Mouse (Mus musculus) limb, embryonic 13.5 days (tissue): Measurements from ENCODE around the gene Pik3ip1. TPM values are rescaled to one million over a fixed set of nuclear protein-coding genes. Genes with fewer than 3 reads are reported as not detected.

Experiments used
- ATAC-seq: fragments of 200-750 bp; cut with Nextera tagmentation; 2 replicates; pipeline ENCODE4 v1.8.0; 2017; ENCODE audit warnings: low read depth, moderate number of reproducible peaks, moderate TSS enrichment; ENCODE audit not compliant: low FRiP score
- H3K27ac ChIP-seq: fragments of 300-500 bp; sonication (generic); 2 replicates; pipeline ENCODE4 v1.5.1; 2015; ENCODE audit warnings: inconsistent platforms, mild to moderate bottlenecking, moderate library complexity
- H3K27me3 ChIP-seq: fragments of 300-500 bp; sonication (generic); 2 replicates; pipeline ENCODE4 v1.6.1; 2015; ENCODE audit warnings: mild to moderate bottlenecking, inconsistent platforms
- H3K36me3 ChIP-seq: fragments of 300-500 bp; sonication (generic); 2 replicates; pipeline ENCODE4 v1.6.1; 2015; ENCODE audit warnings: inconsistent platforms, mild to moderate bottlenecking, moderate library complexity
- H3K4me1 ChIP-seq: fragments of 300-500 bp; sonication (generic); 2 replicates; pipeline ENCODE4 v1.6.1; 2015; ENCODE audit warnings: inconsistent platforms
- H3K4me2 ChIP-seq: fragments of 300-500 bp; sonication (generic); replicated peaks from 2 replicates; pipeline ENCODE4 v1.6.1; 2015; ENCODE audit warnings: inconsistent platforms, mild to moderate bottlenecking, moderate library complexity
- H3K4me3 ChIP-seq: fragments of 300-500 bp; sonication (generic); 2 replicates; pipeline ENCODE4 v1.5.1; 2015; ENCODE audit warnings: moderate library complexity, mild to moderate bottlenecking, inconsistent platforms
- H3K9ac ChIP-seq: fragments of 300-500 bp; sonication (generic); 2 replicates; pipeline ENCODE4 v1.6.1; 2015; ENCODE audit warnings: mild to moderate bottlenecking, inconsistent platforms
- H3K9me3 ChIP-seq: fragments of 300-500 bp; sonication (generic); 2 replicates; pipeline ENCODE4 v1.6.1; 2016; ENCODE audit warnings: inconsistent platforms
- WGBS: fragments of 180-500 bp; shearing (Covaris S2); methylation state at CpG from one replicate; pipeline ENCODE4 v1.1.7; 2015; 5-methylcytosine and 5-hydroxymethylcytosine counted together
- polyA plus RNA-seq: library from polyadenylated mRNA; unstranded; fragments of >200 nt; fragmentation: Nextera tagmentation; extraction: Ambion mirVana; gene quantifications from 2 replicates; pipeline ENCODE4 v1.2.1, GENCODE M21; 2015

Pik3ip1 gene
- polyA plus RNA-seq, 1 experiment from 2014 or later: 17.2 TPM

DNA sequence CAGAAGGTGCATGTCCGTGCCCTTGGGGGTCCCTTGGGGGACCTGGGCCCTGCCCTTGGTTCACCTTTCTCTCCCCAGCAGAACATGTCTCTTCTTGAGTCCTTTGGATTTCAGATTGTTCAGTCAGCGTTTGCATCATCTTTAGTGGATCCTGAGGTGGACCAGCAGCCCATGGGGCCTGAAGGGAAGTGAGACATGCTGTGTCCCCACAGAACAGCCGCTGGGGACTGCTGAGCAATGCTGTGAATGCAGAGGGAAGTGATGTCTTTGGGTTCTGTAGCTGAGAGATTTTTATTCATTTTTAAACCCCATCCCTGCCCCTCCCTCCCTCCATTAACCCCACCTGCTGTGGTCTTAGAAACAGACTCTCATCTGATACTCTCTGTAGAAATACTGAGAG, 22.3 kb upstream of the Pik3ip1 start:
- no peak for ATAC-seq
- peaks cover 94% of the 10 kb centered on the region for H3K36me3 ChIP-seq
- 95% methylated on average over 3 of the region's 3 CpGs for WGBS
- H3K4me2 ChIP-seq: no peak overlapping the region
- no peak overlapping the region for H3K27ac ChIP-seq
- no peak overlapping the region for H3K4me3 ChIP-seq
- no peaks in the 10 kb centered on the region; the same call in 1 of the 2 replicates for H3K4me1 ChIP-seq
- no peak overlapping the region for H3K9ac ChIP-seq
- no peaks in the 10 kb centered on the region for H3K9me3 ChIP-seq
- no peaks in the 10 kb centered on the region for H3K27me3 ChIP-seq

DNA sequence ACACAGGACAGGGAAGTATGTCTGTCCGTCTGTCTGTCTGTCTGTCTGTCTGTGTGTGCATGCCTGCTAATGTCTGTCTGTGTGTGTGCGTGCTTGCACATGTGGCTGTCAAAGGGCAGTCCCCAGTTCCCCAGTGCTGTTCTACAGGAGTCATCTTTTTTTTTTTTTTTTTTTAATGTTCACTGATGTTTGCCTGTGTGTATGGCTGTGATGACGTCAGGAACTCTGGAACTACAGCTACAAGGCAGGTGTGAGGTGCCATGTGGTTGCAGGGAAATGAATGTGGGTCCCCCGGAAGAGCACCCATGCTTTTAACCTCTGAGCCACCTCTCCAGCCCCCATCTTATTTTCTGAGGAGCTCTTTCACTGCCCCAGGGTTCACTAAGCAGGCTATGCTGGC, 20.3 kb upstream of the Pik3ip1 start:
- Histone ChIP-seq H3K4me1 (no peaks in the 10 kb centered on the region), H3K27me3 (no peaks in the 10 kb centered on the region), H3K9me3 (no peaks in the 10 kb centered on the region), H3K4me3 (no peak overlapping the region), H3K27ac (no peak overlapping the region), H3K36me3 (peaks cover 85% of the 10 kb centered on the region), H3K9ac (no peak overlapping the region), H3K4me2 (no peak overlapping the region)
- no peak for ATAC-seq
- 89% methylated on average over 4 of the region's 4 CpGs for WGBS

DNA sequence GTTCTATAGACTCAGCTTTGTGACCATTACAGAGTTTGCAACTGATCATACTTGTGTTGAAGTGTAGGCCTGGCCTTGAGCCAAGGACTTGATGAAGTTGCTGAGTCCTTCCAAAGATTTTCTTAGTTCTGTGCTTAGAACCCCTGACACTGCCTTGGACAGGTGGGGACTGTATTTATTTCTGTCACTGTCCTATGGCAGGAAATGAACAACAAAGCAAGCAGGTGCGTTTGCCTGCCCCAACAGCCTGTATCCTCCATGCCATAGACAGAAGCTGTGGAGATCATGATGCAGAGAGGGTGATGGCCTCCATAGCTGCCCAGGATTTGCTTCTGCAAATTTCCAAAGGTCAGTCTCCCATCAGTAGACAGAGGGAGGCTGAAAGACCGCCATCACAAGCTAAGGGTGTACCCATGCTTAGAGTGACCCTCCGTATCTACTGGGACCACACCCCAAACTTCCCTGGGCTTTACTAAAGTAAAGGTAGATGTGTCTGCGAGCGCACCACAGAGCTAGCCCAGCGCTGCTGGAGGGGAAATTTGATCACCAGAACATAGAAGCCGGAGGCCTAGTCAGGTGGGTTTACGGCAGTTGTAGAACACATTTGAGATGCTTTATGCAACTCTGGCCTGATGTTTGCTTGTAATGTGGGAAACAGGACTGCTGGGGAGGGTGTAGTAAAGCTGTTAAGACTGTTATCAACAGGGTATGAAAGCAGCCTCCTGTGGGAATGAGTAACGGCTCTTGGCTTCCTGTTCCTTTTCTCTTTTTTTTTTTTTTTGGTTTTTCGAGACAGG, 19.2 kb upstream of the Pik3ip1 start:
- 0 out of 2 replicates have a peak, but pooled peaks have one; percentile 9 for ATAC-seq
- Histone ChIP-seq H3K4me2 (no peak overlapping the region), H3K27ac (no peak overlapping the region), H3K9me3 (no peaks in the 10 kb centered on the region), H3K9ac (no peak overlapping the region), H3K4me3 (no peak overlapping the region), H3K27me3 (no peaks in the 10 kb centered on the region), H3K4me1 (no peaks in the 10 kb centered on the region), H3K36me3 (peaks cover 74% of the 10 kb centered on the region)
- 82% methylated on average over 10 of the region's 10 CpGs for WGBS

DNA sequence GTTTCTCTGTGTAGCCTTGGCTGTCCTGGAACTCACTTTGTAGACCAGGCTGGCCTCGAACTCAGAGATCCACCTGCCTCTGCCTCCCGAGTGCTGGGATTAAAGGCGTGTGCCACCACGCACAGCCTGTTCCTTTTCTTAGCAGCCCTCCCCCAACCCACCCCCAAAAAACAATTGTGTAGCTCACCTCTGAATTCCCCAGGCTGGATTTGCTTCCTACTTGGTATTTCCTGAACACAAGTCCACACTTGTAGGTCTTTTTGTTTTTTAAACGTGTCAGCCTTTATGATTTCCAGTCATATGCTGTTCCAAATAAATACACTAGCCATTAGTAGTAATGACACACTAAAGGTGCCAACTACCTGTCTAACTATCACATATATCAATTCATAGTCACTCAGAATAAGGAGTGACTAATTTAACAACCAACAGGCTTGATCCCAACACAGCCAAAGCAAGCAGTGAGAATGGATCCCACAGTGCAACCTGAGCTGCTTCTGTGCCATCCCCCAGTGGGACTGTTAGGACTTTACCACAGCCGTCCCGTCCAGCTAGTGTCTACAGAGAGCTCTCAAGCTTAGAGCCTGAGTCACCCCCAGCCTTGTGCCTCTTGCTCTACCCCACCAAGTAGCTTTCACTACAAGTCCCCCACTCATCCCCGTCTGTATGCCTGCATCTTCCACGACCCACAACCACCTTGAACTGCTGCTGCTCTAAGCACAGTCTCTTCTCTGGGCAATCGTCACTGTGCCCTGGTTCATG, 18.4 kb upstream of the Pik3ip1 start:
- Histone ChIP-seq H3K4me2 (no peak overlapping the region), H3K27ac (no peak overlapping the region), H3K4me3 (no peak overlapping the region), H3K4me1 (no peaks in the 10 kb centered on the region), H3K27me3 (no peaks in the 10 kb centered on the region), H3K9me3 (no peaks in the 10 kb centered on the region), H3K36me3 (peaks cover 66% of the 10 kb centered on the region), H3K9ac (no peak overlapping the region)
- 76% methylated on average over 10 of the region's 10 CpGs for WGBS
- ATAC-seq: no peak

DNA sequence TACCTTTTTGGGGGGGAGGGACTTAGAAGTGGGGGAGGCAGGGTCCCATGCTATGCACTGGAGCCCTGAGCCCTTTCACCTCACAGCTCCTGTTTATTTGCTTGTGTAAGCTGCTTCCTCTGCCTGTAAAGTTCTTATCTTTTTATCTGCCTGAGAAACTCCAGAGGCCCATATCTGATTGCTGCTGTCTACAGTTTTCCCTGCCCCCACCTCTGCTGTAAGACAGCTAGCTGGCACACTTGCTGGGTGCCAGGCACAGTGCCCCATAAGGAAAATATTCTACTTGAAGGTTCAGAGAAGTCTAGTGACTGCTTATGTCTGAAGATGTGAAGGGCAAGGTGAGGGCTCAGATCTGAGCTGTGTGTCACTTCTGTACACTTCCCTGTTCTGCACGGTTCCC, 16.9 kb upstream of the Pik3ip1 start:
- Histone ChIP-seq H3K4me2 (no peak overlapping the region), H3K4me3 (no peak overlapping the region), H3K9ac (no peak overlapping the region), H3K27me3 (no peaks in the 10 kb centered on the region), H3K9me3 (no peaks in the 10 kb centered on the region), H3K4me1 (no peaks in the 10 kb centered on the region), H3K27ac (no peak overlapping the region), H3K36me3 (peaks cover 50% of the 10 kb centered on the region)
- ATAC-seq: no peak
- 86% methylated on average over 1 of the region's 1 CpGs for WGBS

DNA sequence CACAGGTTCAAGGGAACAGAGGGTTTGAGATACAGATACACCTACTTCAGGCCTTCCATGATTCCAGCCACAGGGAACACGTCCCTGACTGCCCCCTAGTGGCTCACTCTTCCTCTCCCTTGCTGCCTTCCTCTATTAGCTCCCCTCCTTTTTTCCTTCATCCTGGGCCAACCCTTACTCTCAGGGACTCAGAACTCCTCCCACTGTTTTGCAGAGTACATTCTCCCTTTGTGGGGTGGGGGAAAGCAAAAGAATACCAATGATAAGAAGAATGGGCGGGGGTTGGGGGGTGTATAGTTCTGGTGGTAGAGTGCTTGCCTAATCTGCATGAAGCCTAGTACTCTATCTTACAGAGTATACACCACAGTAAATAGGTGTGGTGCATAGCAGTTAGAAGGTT, 16.1 kb upstream of the Pik3ip1 start:
- no peak overlapping the region for H3K9ac ChIP-seq
- H3K4me3 ChIP-seq: no peak overlapping the region
- 0 out of 2 replicates have a peak, but pooled peaks have one; percentile 49 for ATAC-seq
- H3K27me3 ChIP-seq: no peaks in the 10 kb centered on the region
- H3K27ac ChIP-seq: no peak overlapping the region
- 32% methylated on average over 2 of the region's 2 CpGs for whole genome bisulfite sequencing
- H3K36me3 ChIP-seq: peaks cover 42% of the 10 kb centered on the region
- H3K9me3 ChIP-seq: no peaks in the 10 kb centered on the region
- H3K4me2 ChIP-seq: no peak overlapping the region
- H3K4me1 ChIP-seq: no peaks in the 10 kb centered on the region

DNA sequence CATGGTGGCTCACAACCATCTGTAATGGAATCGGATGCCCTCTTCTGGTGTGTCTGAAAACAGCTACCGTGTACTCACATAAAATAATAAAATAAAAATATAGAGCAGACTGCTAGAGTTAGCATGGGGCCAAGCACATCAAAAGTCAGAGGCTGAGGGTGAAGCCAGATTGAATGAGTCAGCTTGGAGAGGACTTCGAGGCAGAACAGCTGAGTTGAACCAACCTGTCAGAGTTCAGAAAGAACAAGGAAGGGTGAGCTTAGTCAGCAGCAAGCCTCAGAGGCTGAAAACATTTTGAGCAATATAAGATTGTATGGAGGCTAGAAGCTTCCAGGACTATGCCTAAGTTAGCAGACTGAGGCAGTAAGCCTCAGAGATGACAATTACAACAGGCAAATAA, 11.9 kb upstream of the Pik3ip1 start:
- WGBS: 85% methylated on average over 3 of the region's 3 CpGs
- Histone ChIP-seq H3K9ac (no peak overlapping the region), H3K4me1 (no peaks in the 10 kb centered on the region), H3K27me3 (no peaks in the 10 kb centered on the region), H3K9me3 (no peaks in the 10 kb centered on the region), H3K4me2 (no peak overlapping the region), H3K27ac (no peak overlapping the region), H3K4me3 (no peak overlapping the region), H3K36me3 (peaks cover 7% of the 10 kb centered on the region; the same call in 1 of the 2 replicates)
- no peak for ATAC-seq

DNA sequence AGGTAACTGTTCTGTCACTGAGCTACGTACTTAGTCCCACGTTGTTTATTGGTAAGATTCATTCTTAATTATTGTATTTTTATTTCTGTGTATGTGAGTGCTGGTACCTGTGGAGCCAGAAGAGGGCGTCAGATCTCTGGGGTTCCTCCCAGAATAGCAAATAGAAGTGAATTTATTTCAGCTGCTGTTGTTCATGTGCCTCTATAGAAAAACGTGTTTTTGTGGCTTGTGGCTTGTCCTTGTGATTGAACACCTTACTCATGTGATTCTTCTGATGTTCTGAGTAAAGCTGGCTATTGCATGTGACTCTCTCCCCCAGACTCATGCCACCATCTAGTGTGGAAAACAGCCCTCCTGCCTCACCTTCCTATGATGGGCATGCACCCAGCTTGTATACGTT, 1.9 kb upstream of the Pik3ip1 start:
- H3K4me1 ChIP-seq: peaks cover 20% of the 10 kb centered on the region
- no peak overlapping the region for H3K27ac ChIP-seq
- no peak for ATAC-seq
- H3K36me3 ChIP-seq: peaks cover 2% of the 10 kb centered on the region; the same call in 1 of the 2 replicates
- no peak overlapping the region for H3K4me2 ChIP-seq
- no peaks in the 10 kb centered on the region for H3K27me3 ChIP-seq
- no peaks in the 10 kb centered on the region for H3K9me3 ChIP-seq
- H3K4me3 ChIP-seq: no peak overlapping the region
- no peak overlapping the region for H3K9ac ChIP-seq
- 74% methylated on average over 5 of the region's 5 CpGs for WGBS

DNA sequence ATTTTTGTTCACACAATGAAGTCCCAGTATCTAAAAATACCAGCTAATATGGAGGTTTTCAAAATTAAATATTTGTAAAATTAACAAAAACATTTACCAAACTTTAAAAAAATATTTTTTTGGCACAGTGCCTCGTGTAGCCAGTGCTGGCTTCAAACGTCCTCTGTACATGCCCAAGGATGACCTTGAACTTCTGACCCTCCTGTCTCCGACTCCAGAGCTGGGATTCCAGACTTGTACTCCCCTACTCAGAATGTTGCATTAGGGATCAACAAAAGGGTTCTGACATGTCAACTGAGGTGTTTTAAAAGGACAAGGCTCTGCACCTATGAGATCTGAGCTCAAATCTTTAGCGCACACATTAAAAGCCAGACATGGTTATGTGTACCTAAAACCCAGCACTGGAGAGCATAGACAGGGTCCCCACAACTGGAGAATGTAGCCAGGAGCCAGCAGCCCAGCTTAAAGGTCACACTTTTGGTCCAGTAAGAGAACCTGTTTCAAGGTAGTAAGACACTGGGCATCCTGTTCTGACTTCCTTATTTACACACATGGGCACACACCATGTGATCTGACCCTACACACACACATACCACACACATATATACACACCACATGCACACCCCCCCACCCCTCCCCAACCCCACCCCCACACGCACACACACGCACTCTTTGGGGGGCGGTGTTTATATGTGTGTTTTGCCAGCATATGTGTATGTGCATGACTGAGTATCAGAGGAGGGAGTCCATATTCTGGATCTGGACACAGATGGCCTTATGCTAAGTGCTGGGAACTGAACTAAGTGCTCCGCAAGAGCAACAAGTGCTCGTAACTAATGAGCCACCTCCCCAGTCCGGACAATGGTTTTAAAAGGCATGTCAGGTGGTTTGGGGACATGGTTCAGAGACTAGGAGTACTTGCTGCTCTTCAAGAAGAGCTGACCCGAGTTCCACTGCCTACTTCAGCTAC, 1.1 kb upstream of the Pik3ip1 start:
- Histone ChIP-seq H3K4me2 (no peak overlapping the region; the same call in 1 of the 2 replicates), H3K4me3 (no peak overlapping the region), H3K27me3 (no peaks in the 10 kb centered on the region), H3K9ac (no peak overlapping the region), H3K27ac (no peak overlapping the region), H3K36me3 (peaks cover 5% of the 10 kb centered on the region; the same call in 1 of the 2 replicates), H3K4me1 (peaks cover 20% of the 10 kb centered on the region), H3K9me3 (no peaks in the 10 kb centered on the region)
- WGBS: 78% methylated on average over 11 of the region's 11 CpGs
- ATAC-seq: no peak

DNA sequence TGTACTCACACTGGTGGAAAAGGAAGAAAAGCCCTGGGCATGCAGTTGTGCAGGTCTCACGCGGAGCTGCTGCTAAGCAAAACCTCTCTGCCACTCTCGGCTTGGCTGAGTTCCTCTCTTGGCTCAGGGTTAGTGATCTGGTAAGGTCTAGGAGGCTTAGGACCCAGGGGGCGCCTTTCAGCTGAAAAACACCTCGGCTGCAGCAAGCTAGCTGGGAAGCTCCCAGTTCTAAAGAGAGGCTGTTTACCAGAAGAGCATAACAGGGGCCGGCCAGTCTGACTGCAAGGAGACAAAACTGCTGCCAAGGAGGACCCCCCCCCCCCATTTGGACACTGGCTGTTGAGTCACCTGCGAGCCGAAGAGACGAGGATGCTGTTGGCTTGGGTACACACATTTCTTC, 365 bp downstream of the Pik3ip1 start:
- Histone ChIP-seq H3K9me3 (no peaks in the 10 kb centered on the region), H3K4me2 (peak overlapping the region; percentile 99), H3K4me3 (peak overlapping the region; percentile 54), H3K4me1 (peaks cover 31% of the 10 kb centered on the region), H3K9ac (peak overlapping the region; percentile 68), H3K27me3 (no peaks in the 10 kb centered on the region), H3K36me3 (peaks cover 7% of the 10 kb centered on the region; the same call in 1 of the 2 replicates), H3K27ac (peak overlapping the region; percentile 70)
- ATAC-seq: peak; percentile 29; the same call in 1 of the 2 replicates
- 2% methylated on average over 9 of the region's 9 CpGs for WGBS

DNA sequence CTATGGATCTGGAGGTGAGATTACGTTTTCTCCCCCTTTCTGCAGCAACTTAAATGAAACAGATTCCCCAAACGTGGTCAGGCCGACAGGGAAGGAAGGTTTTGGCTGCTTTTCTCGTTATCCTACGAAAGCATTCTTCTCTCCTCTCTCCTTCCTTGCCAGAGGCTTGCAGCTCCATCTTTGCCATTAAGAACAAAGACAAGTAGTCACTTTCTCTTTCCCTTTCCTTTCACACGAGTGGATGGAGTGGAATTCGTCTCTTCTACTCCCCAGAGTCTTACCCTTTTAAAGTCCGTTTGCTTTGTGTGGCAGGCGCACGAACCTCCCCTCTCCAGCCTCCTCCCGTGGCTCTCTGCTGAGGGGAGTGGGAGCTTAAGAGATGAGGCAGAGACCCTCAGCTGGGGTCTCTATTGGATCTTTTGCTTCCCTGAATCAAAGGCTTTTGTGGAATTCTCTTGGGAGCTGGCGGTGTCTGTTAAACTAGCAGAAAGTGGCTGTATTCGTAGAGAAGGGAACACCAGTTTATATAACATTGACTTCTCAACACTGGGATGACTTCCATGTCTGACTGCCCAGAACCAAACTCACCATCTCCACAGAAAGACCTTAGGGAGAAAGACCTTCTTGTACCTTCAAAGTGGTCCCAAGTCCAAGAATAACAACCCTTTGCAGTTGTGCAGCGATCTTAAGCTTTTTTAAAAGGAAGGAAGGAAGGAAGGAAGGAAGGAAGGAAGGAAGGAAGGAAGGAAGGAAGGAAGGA, 970 bp downstream of the Pik3ip1 start:
- peak overlapping the region; percentile 99 for H3K4me2 ChIP-seq
- H3K9me3 ChIP-seq: no peaks in the 10 kb centered on the region
- peak overlapping the region; percentile 70 for H3K27ac ChIP-seq
- peaks cover 36% of the 10 kb centered on the region for H3K4me1 ChIP-seq
- WGBS: 4% methylated on average over 14 of the region's 14 CpGs
- H3K27me3 ChIP-seq: no peaks in the 10 kb centered on the region
- ATAC-seq: no peak
- H3K4me3 ChIP-seq: peak overlapping the region; percentile 54
- H3K36me3 ChIP-seq: peaks cover 7% of the 10 kb centered on the region; the same call in 1 of the 2 replicates
- H3K9ac ChIP-seq: peak overlapping the region; percentile 68
